Mouse (Mus musculus): ENCODE measurements around the gene Olfr1150-ps1. TPM values are rescaled to one million over a fixed set of nuclear protein-coding genes. Genes with fewer than 3 reads are reported as not detected.

Olfr1150-ps1 gene
- not detected in 2 replicates for polyA plus RNA-seq (2016; fragmentation: Nextera tagmentation; extraction: Ambion mirVana)

DNA sequence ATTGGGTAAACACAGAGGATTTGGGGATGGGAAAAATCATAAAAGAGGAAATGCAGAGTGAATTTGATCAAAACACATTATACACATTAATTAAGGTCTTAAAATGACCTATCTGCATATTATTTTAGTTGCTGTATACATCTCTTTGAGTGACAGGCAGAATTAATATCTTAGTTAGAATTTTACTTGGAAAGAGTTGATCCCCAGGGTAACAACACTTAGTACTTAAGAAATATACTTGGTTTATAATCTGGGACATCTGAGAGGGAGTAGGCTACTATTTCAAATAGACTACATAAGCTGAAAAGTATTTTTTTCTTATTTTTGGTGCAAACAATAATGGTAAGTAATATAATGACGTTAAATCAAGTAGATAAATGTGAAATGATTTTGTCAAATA is at the start of gene Olfr1150-ps1:
Gene Olfr1150-ps1 (plus strand): TSS at position 301 of the 400 bp plus-strand sequence.
- Histone ChIP-seq H3K9me3 (replicated peaks) (no peaks in the 10 kb centered on the region), H3K27ac (no peak within 1 kb of the TSS), H3K4me3 (no peak within 1 kb of the TSS), H3K36me3 (no peaks in the 10 kb centered on the region), H3K4me1 (no peaks in the 10 kb centered on the region), H3K27me3 (ENCODE audit: low read depth, poor library complexity, severe bottlenecking) (no peaks in the 10 kb centered on the region)
- no peak for DNase-seq (ENCODE audit: low spot score)
- 78% methylated on average over 1 of the region's 1 CpGs for WGBS

- Histone ChIP-seq H3K36me3 (no peaks in the 10 kb centered on the region), H3K27ac (no peak within 1 kb of the TSS), H3K27me3 (ENCODE audit: low read depth, poor library complexity, severe bottlenecking) (no peaks in the 10 kb centered on the region), H3K4me1 (no peaks in the 10 kb centered on the region), H3K9me3 (replicated peaks) (no peaks in the 10 kb centered on the region), H3K4me3 (no peak within 1 kb of the TSS)
- DNase-seq (ENCODE audit: low spot score), result no peak
Measured at GRCm38 (mm10) chr2:87800292-87800691, 43.5 kb upstream of the Olfr1150-ps1 start, which contains the start of gene Olfr1143. TSS of gene Olfr1143 (plus strand) at chr2:87800592.

GRCm38 (mm10) chr2:87809522-87809921 is 34.3 kb upstream of the Olfr1150-ps1 start, which contains the start of gene Olfr1145:
TSS of gene Olfr1145 (plus strand) at chr2:87809822.
- H3K27me3 ChIP-seq (ENCODE audit: low read depth, poor library complexity, severe bottlenecking), result no peaks in the 10 kb centered on the region
- 84% methylated on average over 1 of the region's 1 CpGs for WGBS
- no peak for DNase-seq (ENCODE audit: low spot score)
- no peaks in the 10 kb centered on the region for H3K4me1 ChIP-seq
- no peaks in the 10 kb centered on the region for H3K36me3 ChIP-seq
- no peak within 1 kb of the TSS for H3K4me3 ChIP-seq
- H3K9me3 ChIP-seq (replicated peaks), result no peaks in the 10 kb centered on the region
- H3K27ac ChIP-seq, result no peak within 1 kb of the TSS

DNA sequence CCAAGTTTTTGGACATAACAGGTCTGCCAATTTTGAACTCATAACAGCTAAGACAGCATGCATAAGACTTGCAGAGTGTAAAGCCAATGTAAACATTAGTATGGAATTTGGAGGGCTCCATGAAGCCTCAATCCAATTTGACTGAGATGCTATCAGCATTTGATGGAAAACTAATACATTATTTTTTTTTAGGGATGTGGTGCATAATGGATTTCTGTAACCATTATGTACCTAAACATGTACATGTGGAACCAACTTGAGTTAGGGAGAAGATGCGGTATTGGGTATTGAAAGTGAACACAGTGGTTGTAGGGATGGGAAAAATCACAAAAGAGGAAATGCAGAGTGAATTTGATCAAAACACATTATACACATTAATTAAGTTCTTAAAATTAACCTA is 13.6 kb upstream of the Olfr1150-ps1 start, which contains the start of gene Olfr1148:
Gene Olfr1148 (plus strand): TSS at position 301 of the 400 bp plus-strand sequence.
- Histone ChIP-seq H3K36me3 (no peaks in the 10 kb centered on the region), H3K4me1 (no peaks in the 10 kb centered on the region), H3K9me3 (replicated peaks) (no peaks in the 10 kb centered on the region), H3K27me3 (ENCODE audit: low read depth, poor library complexity, severe bottlenecking) (no peaks in the 10 kb centered on the region), H3K4me3 (no peak within 1 kb of the TSS), H3K27ac (no peak within 1 kb of the TSS)
- WGBS, result 90% methylated on average over 1 of the region's 1 CpGs
- DNase-seq (ENCODE audit: low spot score), result no peak

- Histone ChIP-seq H3K27me3 (ENCODE audit: low read depth, poor library complexity, severe bottlenecking) (no peaks in the 10 kb centered on the region), H3K27ac (no peak within 1 kb of the TSS), H3K4me1 (no peaks in the 10 kb centered on the region), H3K36me3 (no peaks in the 10 kb centered on the region), H3K9me3 (replicated peaks) (no peaks in the 10 kb centered on the region), H3K4me3 (no peak within 1 kb of the TSS)
- DNase-seq (ENCODE audit: low spot score), result no peak
- WGBS, result 93% methylated on average over 1 of the region's 1 CpGs
Measured at GRCm38 (mm10) chr2:87855562-87855961, 11.8 kb downstream of the Olfr1150-ps1 start, which contains the start of gene Olfr1151. TSS of gene Olfr1151 (plus strand) at chr2:87855862.

- Histone ChIP-seq H3K4me3 (no peak within 1 kb of the TSS), H3K27ac (no peak within 1 kb of the TSS), H3K4me1 (no peaks in the 10 kb centered on the region), H3K27me3 (ENCODE audit: low read depth, poor library complexity, severe bottlenecking) (no peaks in the 10 kb centered on the region), H3K36me3 (no peaks in the 10 kb centered on the region), H3K9me3 (replicated peaks) (no peaks in the 10 kb centered on the region)
- DNase-seq (ENCODE audit: low spot score), result no peak
Measured at GRCm38 (mm10) chr2:87866192-87866591, 22.4 kb downstream of the Olfr1150-ps1 start, which contains the start of gene Olfr1152. TSS of gene Olfr1152 (plus strand) at chr2:87866492.

DNA sequence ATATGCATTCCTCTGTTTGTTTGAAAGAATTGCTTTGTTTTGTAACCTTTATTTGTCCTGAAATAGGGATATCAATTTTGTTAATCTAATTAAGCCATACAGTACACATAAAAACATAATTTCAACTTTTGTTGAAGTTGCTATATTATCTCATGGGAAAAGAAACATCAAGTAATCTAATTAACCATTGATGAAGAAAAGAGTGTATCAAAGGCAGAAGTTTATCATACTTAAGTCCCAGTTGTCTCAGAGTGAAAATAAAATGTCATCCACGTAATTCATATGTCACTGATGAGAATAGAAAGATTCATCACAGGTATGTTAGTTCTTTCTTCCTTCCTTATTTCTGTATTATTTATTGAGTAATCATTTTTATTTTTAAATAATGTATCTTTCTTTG is 50.9 kb downstream of the Olfr1150-ps1 start, which contains the start of gene Olfr1153:
Gene Olfr1153 (plus strand): TSS at position 301 of the 400 bp plus-strand sequence.
- Histone ChIP-seq H3K27me3 (ENCODE audit: low read depth, poor library complexity, severe bottlenecking) (no peaks in the 10 kb centered on the region), H3K4me3 (no peak within 1 kb of the TSS), H3K27ac (no peak within 1 kb of the TSS), H3K9me3 (replicated peaks) (no peaks in the 10 kb centered on the region), H3K4me1 (no peaks in the 10 kb centered on the region), H3K36me3 (no peaks in the 10 kb centered on the region)
- no peak for DNase-seq (ENCODE audit: low spot score)
- WGBS, result 86% methylated on average over 1 of the region's 1 CpGs

Other genes starting within 250 kb of the Olfr1150-ps1 start
- not detected in 2 replicates for gene Olfr1130, start 237.8 kb upstream of the Olfr1150-ps1 start, polyA plus RNA-seq (2016; fragmentation: Nextera tagmentation; extraction: Ambion mirVana)
- not detected in 2 replicates for gene Olfr1131, start 216.9 kb upstream of the Olfr1150-ps1 start, polyA plus RNA-seq (2016; fragmentation: Nextera tagmentation; extraction: Ambion mirVana)
- gene Olfr1132, start 206.5 kb upstream of the Olfr1150-ps1 start, polyA plus RNA-seq (2016; fragmentation: Nextera tagmentation; extraction: Ambion mirVana), result not detected in 2 replicates
- gene Olfr1133, start 196.6 kb upstream of the Olfr1150-ps1 start, polyA plus RNA-seq (2016; fragmentation: Nextera tagmentation; extraction: Ambion mirVana), result not detected in 2 replicates
- not detected in 2 replicates for gene Olfr1134, start 185.5 kb upstream of the Olfr1150-ps1 start, polyA plus RNA-seq (2016; fragmentation: Nextera tagmentation; extraction: Ambion mirVana)
- not detected in 2 replicates for gene Olfr1135, start 170.3 kb upstream of the Olfr1150-ps1 start, polyA plus RNA-seq (2016; fragmentation: Nextera tagmentation; extraction: Ambion mirVana)
- gene Olfr1136, start 150.0 kb upstream of the Olfr1150-ps1 start, polyA plus RNA-seq (2016; fragmentation: Nextera tagmentation; extraction: Ambion mirVana), result not detected in 2 replicates
- not detected in 2 replicates for gene Olfr1137, start 130.8 kb upstream of the Olfr1150-ps1 start, polyA plus RNA-seq (2016; fragmentation: Nextera tagmentation; extraction: Ambion mirVana)
- not detected in 2 replicates for gene Olfr1138, start 104.0 kb upstream of the Olfr1150-ps1 start, polyA plus RNA-seq (2016; fragmentation: Nextera tagmentation; extraction: Ambion mirVana)
- gene Olfr1140, start 100.2 kb upstream of the Olfr1150-ps1 start, polyA plus RNA-seq (2016; fragmentation: Nextera tagmentation; extraction: Ambion mirVana), result not detected in 2 replicates
- not detected in 2 replicates for gene Olfr1141, start 90.0 kb upstream of the Olfr1150-ps1 start, polyA plus RNA-seq (2016; fragmentation: Nextera tagmentation; extraction: Ambion mirVana)
- gene Olfr152, start 64.5 kb upstream of the Olfr1150-ps1 start, polyA plus RNA-seq (2016; fragmentation: Nextera tagmentation; extraction: Ambion mirVana), result not detected in 2 replicates
- gene Olfr1143, start 43.4 kb upstream of the Olfr1150-ps1 start, polyA plus RNA-seq (2016; fragmentation: Nextera tagmentation; extraction: Ambion mirVana), result not detected in 2 replicates
- not detected in 2 replicates for gene Olfr1145, start 34.2 kb upstream of the Olfr1150-ps1 start, polyA plus RNA-seq (2016; fragmentation: Nextera tagmentation; extraction: Ambion mirVana)
- not detected in 2 replicates for gene Olfr1148, start 13.5 kb upstream of the Olfr1150-ps1 start, polyA plus RNA-seq (2016; fragmentation: Nextera tagmentation; extraction: Ambion mirVana)
- not detected in 2 replicates for gene Olfr1151, start 11.9 kb downstream of the Olfr1150-ps1 start, polyA plus RNA-seq (2016; fragmentation: Nextera tagmentation; extraction: Ambion mirVana)
- 0.03 TPM in 1 of 2 replicates, not detected in the other for gene Olfr1152, start 22.5 kb downstream of the Olfr1150-ps1 start, polyA plus RNA-seq (2016; fragmentation: Nextera tagmentation; extraction: Ambion mirVana)
- not detected in 2 replicates for gene Olfr1153, start 51.0 kb downstream of the Olfr1150-ps1 start, polyA plus RNA-seq (2016; fragmentation: Nextera tagmentation; extraction: Ambion mirVana)
- not detected in 2 replicates for gene Olfr1154, start 61.2 kb downstream of the Olfr1150-ps1 start, polyA plus RNA-seq (2016; fragmentation: Nextera tagmentation; extraction: Ambion mirVana)
- gene Olfr1155, start 101.1 kb downstream of the Olfr1150-ps1 start, polyA plus RNA-seq (2016; fragmentation: Nextera tagmentation; extraction: Ambion mirVana), result not detected in 2 replicates
- gene Olfr1156, start 109.1 kb downstream of the Olfr1150-ps1 start, polyA plus RNA-seq (2016; fragmentation: Nextera tagmentation; extraction: Ambion mirVana), result not detected in 2 replicates
- not detected in 2 replicates for gene Olfr1157, start 124.3 kb downstream of the Olfr1150-ps1 start, polyA plus RNA-seq (2016; fragmentation: Nextera tagmentation; extraction: Ambion mirVana)
- gene Olfr74, start 130.7 kb downstream of the Olfr1150-ps1 start, polyA plus RNA-seq (2016; fragmentation: Nextera tagmentation; extraction: Ambion mirVana), result not detected in 2 replicates
- gene Olfr1158, start 146.1 kb downstream of the Olfr1150-ps1 start, polyA plus RNA-seq (2016; fragmentation: Nextera tagmentation; extraction: Ambion mirVana), result not detected in 2 replicates
- gene Olfr1160, start 164.3 kb downstream of the Olfr1150-ps1 start, polyA plus RNA-seq (2016; fragmentation: Nextera tagmentation; extraction: Ambion mirVana), result not detected in 2 replicates
- gene Olfr1161, start 178.8 kb downstream of the Olfr1150-ps1 start, polyA plus RNA-seq (2016; fragmentation: Nextera tagmentation; extraction: Ambion mirVana), result not detected in 2 replicates
- gene Olfr73, start 193.7 kb downstream of the Olfr1150-ps1 start, polyA plus RNA-seq (2016; fragmentation: Nextera tagmentation; extraction: Ambion mirVana), result 0.05 and 0.06 TPM in 2 replicates
- not detected in 2 replicates for gene Olfr1162, start 207.1 kb downstream of the Olfr1150-ps1 start, polyA plus RNA-seq (2016; fragmentation: Nextera tagmentation; extraction: Ambion mirVana)
- not detected in 2 replicates for gene Olfr1163, start 227.8 kb downstream of the Olfr1150-ps1 start, polyA plus RNA-seq (2016; fragmentation: Nextera tagmentation; extraction: Ambion mirVana)
- not detected in 2 replicates for gene Olfr1164, start 250.0 kb downstream of the Olfr1150-ps1 start, polyA plus RNA-seq (2016; fragmentation: Nextera tagmentation; extraction: Ambion mirVana)